ENCODE assay signal across 29 mouse cellular contexts in genomic region chr12:80162448-80162847, GRCm38 (mm10). TPM values are rescaled to one million over a fixed set of nuclear protein-coding genes. Genes with fewer than 3 reads are reported as not detected.
A peak's percentile ranks its signal among the peaks of the same experiment; 100 is the strongest.
DNase-seq lines count a peak whose midpoint lies in the region; TF ChIP-seq lines count a peak whose summit lies in the region.
"Had no signal": no experiment of that assay in that cellular context is flagged by ENCODE, and none has a peak within 500 bp of the region (broad histone marks: within the 10 kb centered on the region; RNA-seq: fewer than 3 reads in every experiment).

No protein-coding gene starts in this region.

- peak; percentile 20 for TF ChIP-seq RAD21 in CH12.LX (IDR thresholded peaks at IDR 0.05; ENCODE audit: low read depth, low read length)

- in situ Hi-C loops in CH12.LX (cut with MboI; ENCODE audit: low pct_ligation_motif_present, low pct_unique_long_range_greater_than_20kb, low sequenced_read_pairs) = loop anchor here (25.0 kb wide), 1 partner anchor 425 kb away; no protein-coding TSS in a partner anchor

- TF ChIP-seq POLR2A in heart, adult 2 months (IDR thresholded peaks at IDR 0.05; ENCODE audit: insufficient read depth, low read depth, low read length) = no peak
- no peak for TF ChIP-seq POLR2A in CH12.LX (IDR thresholded peaks at IDR 0.05; ENCODE audit: low read depth, low read length)

- no peak overlapping the region for H3K27ac ChIP-seq in heart, adult 2 months
- no peak overlapping the region for H3K27ac ChIP-seq in left cerebral cortex, adult 2 months
- no peak overlapping the region for H3K27ac ChIP-seq in CH12.LX (ENCODE audit: insufficient read depth, low read depth)
- H3K27ac ChIP-seq: heart, embryonic 13.5 days; hindbrain, embryonic 13.5 days; limb, embryonic 12.5 days; liver, embryonic 12.5 days; lung, embryonic 15.5 days; macrophage; midbrain, embryonic 10.5 days; neural tube, embryonic 15.5 days; stomach, embryonic 15.5 days had no signal

- WGBS in heart, adult 2 months = 80% methylated on average over 3 of the region's 3 CpGs

- intact Hi-C loops in heart, adult 2 months (cut with DNase I) = no loop called here
- intact Hi-C loops in heart, postnatal 25 days (cut with DNase I) = loop anchor here (2.0 kb wide), 1 partner anchor 28 kb away; no protein-coding TSS in a partner anchor
- intact Hi-C loops in left cerebral cortex, adult 2 months (cut with DNase I) = no loop called here

- no peaks in the 10 kb centered on the region for H3K4me1 ChIP-seq in heart, adult 2 months (ENCODE audit: control insufficient read depth, insufficient read depth, low read length)
- peaks cover 0 to 6% of the 10 kb centered on the region in 2 experiments; a peak in 2 of 4 replicates for H3K4me1 ChIP-seq in CH12.LX (ENCODE audit: control insufficient read depth in 1 of 2, insufficient read depth in 2 of 2)
- H3K4me1 ChIP-seq: hindbrain, embryonic 13.5 days; midbrain, embryonic 10.5 days; stomach, embryonic 15.5 days had no signal

- no peak for DNase-seq in heart, adult 2 months
- DNase-seq in heart, postnatal 25 days (ENCODE audit: low spot score) = no peak
- DNase-seq in left cerebral cortex, adult 2 months (ENCODE audit: extremely low spot score in 1 of 2, low spot score in 2 of 2) = no peak
- DNase-seq in left cerebral cortex, adult 11 months (ENCODE audit: low spot score) = no peak
- DNase-seq in CH12.LX (ENCODE audit: extremely low read depth) (no peak), R1 (ENCODE audit: low read depth, low spot score) (peak; percentile 57)
- no peak for DNase-seq in cerebellum, postnatal 14 days
- no peak for DNase-seq in adrenal gland, adult 2 months
- DNase-seq: adrenal gland, adult 8-10 months; B cell, adult 2 months; cerebellum, adult 18-20 months; gastrocnemius, postnatal 14 days; heart, adult 11 months; heart, postnatal 14 days; kidney, postnatal 4 days; layer of hippocampus, adult 9-11 months; right cerebral cortex, adult 18-20 months; right cerebral cortex, postnatal 4 days; thymus, adult 18-20 months; thymus, postnatal 4 days had no signal

- H3K4me3 ChIP-seq in heart, adult 2 months = no peak overlapping the region
- no peak overlapping the region for H3K4me3 ChIP-seq in left cerebral cortex, adult 2 months
- no peak overlapping the region for H3K4me3 ChIP-seq in CH12.LX (replicated peaks in 1 of 3; ENCODE audit: low read depth in 2 of 3, low read length in 2 of 3, poor library complexity in 1 of 3)
- H3K4me3 ChIP-seq: heart, embryonic 13.5 days; hindbrain, embryonic 13.5 days; limb, embryonic 12.5 days; liver, embryonic 12.5 days; lung, embryonic 15.5 days; midbrain, embryonic 10.5 days; neural tube, embryonic 15.5 days; stomach, embryonic 15.5 days had no signal

- H3K9me3 ChIP-seq in CH12.LX (replicated peaks; ENCODE audit: low read length) = no peaks in the 10 kb centered on the region
- H3K9me3 ChIP-seq: heart, embryonic 13.5 days; hindbrain, embryonic 13.5 days; limb, embryonic 12.5 days; liver, embryonic 12.5 days; lung, embryonic 15.5 days; midbrain, embryonic 10.5 days; neural tube, embryonic 15.5 days; stomach, embryonic 15.5 days had no signal

- no peak overlapping the region for H3K4me2 ChIP-seq in CH12.LX (ENCODE audit: insufficient read depth, low read depth, poor library complexity, severe bottlenecking)
- H3K4me2 ChIP-seq: heart, embryonic 13.5 days; hindbrain, embryonic 13.5 days; limb, embryonic 12.5 days; liver, embryonic 12.5 days; lung, embryonic 15.5 days; neural tube, embryonic 15.5 days; stomach, embryonic 15.5 days had no signal

- no peaks in the 10 kb centered on the region for H3K36me3 ChIP-seq in heart, adult 2 months (ENCODE audit: control insufficient read depth, insufficient read depth, low read length)
- peaks cover 0 to 8% of the 10 kb centered on the region in 2 experiments for H3K36me3 ChIP-seq in CH12.LX (replicated peaks in 1 of 2; ENCODE audit: control insufficient read depth in 1 of 2, insufficient read depth in 1 of 2, low read length in 1 of 2)
- H3K36me3 ChIP-seq: hindbrain, embryonic 13.5 days; neural tube, embryonic 15.5 days had no signal

- peak; percentile 22; the same call in 1 of the 2 replicates for TF ChIP-seq CTCF in heart, adult 2 months (IDR thresholded peaks at IDR 0.05)
- peak; percentile 35 for TF ChIP-seq CTCF in left cerebral cortex, adult 2 months (IDR thresholded peaks at IDR 0.05)
- peak in 1 of 2 experiments; percentile 46; a peak in 1 of 4 replicates for TF ChIP-seq CTCF in CH12.LX (conservative IDR thresholded peaks at IDR 0.05 in 1 of 2, IDR thresholded peaks at IDR 0.05 in 1 of 2; ENCODE audit: low read depth in 2 of 2, low read length in 2 of 2)

- dilution Hi-C loops in CH12.LX (cut with MboI; ENCODE audit: extremely low pct_ligation_motif_present, extremely low pct_unique_long_range_greater_than_20kb, low sequenced_read_pairs) = no loop called here

- no peak for TF ChIP-seq EP300 in heart, adult 2 months (IDR thresholded peaks at IDR 0.05; ENCODE audit: insufficient read depth, low read depth, low read length)
- TF ChIP-seq EP300 in CH12.LX (IDR thresholded peaks at IDR 0.05; ENCODE audit: low read length) = no peak

- no peaks in the 10 kb centered on the region for H3K27me3 ChIP-seq in heart, adult 2 months (ENCODE audit: control insufficient read depth, insufficient read depth, low read length)
- H3K27me3 ChIP-seq in CH12.LX (replicated peaks) = no peaks in the 10 kb centered on the region
- H3K27me3 ChIP-seq: heart, embryonic 13.5 days; limb, embryonic 12.5 days; liver, embryonic 12.5 days; lung, embryonic 15.5 days; neural tube, embryonic 15.5 days; stomach, embryonic 15.5 days had no signal

- no peaks in the 10 kb centered on the region for H3K79me2 ChIP-seq in heart, adult 2 months (replicated peaks; ENCODE audit: control insufficient read depth, insufficient read depth, low read length)
- no peaks in the 10 kb centered on the region for H3K79me2 ChIP-seq in CH12.LX (replicated peaks; ENCODE audit: control insufficient read depth, extremely low read depth, insufficient read depth, poor library complexity, severe bottlenecking)

- H3K9ac ChIP-seq in heart, adult 2 months (ENCODE audit: low read depth, low read length) = no peak overlapping the region
- H3K9ac ChIP-seq in CH12.LX (ENCODE audit: insufficient read depth, low read depth) = no peak overlapping the region
- H3K9ac ChIP-seq: heart, embryonic 13.5 days; hindbrain, embryonic 13.5 days; limb, embryonic 12.5 days; liver, embryonic 12.5 days; lung, embryonic 15.5 days; neural tube, embryonic 15.5 days; stomach, embryonic 15.5 days had no signal

TF ChIP-seq in CH12.LX, 34 proteins besides CTCF, POLR2A, EP300 and RAD21:
- no peak for TF ChIP-seq MAX (IDR thresholded peaks at IDR 0.05; ENCODE audit: low read length)
- peak; percentile 5; the same call in 1 of the 2 replicates for TF ChIP-seq SMC3 (IDR thresholded peaks at IDR 0.05; ENCODE audit: low read depth, low read length)

RNA-seq across cellular contexts. Expression of gene Zfp36l1, which starts 49.6 kb away (rescaled TPM):
- total RNA-seq in heart, adult 2 months (2021) = 10 to 100 TPM; 74.4 to 79.4 TPM
- 43.3 and 65.0 TPM in 2 replicates for polyA plus RNA-seq in heart, adult 2 months (2012; rRNA removed)
- 100 to 1,000 TPM in 1 of 2 experiments, 10 to 100 TPM in 1; 96.9 to 110 TPM for total RNA-seq in heart, postnatal 25 days (2021)
- 10 to 100 TPM; 32.7 to 39.2 TPM for total RNA-seq in left cerebral cortex, adult 2 months (2021)
- total RNA-seq in CH12.LX (2012; rRNA removed) (42.3 and 50.7 TPM in 2 replicates), CH12.LX (2014; rRNA removed) (26.2 and 32.7 TPM in 2 replicates)
- polyA plus RNA-seq in CH12.LX (2012; ENCODE audit: insufficient read length, low read depth) = 175 and 192 TPM in 2 replicates
- 100 to 1,000 TPM; 191 to 215 TPM for total RNA-seq in adrenal gland, adult 2 months (2021)
- 458 and 470 TPM in 2 replicates for polyA plus RNA-seq in adrenal gland, adult 2 months (2012; rRNA removed)
